Mouse (Mus musculus) c-Kit-positive CD71-negative TER-119-negative erythroid progenitor cells, embryonic 14.5 days (primary cell): Measurements from ENCODE around the gene Olfr1198.

Experiments
- DNase-seq: peaks from one replicate; pipeline ENCODE4 v3.0.0-alpha.2; 2013; ENCODE audit warnings: low read depth

The Olfr1198 gene

DNA sequence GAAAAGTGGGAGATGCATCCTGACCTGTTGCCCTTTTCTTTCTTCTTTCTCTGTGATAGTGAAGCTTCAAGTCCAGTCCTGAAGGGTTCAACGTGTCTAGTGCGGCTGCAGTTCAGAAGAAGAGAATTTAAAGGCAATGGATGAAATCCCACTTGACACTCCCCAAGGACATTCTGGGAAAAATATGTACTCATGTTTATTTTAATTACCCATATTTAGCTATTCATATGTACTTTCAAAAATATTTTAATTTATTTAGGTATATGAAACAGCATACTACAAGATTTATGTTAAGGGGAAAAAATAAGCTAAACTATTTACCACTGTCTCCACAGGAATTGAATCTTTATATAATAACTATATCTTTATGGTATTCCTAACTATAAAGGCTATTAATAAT lies at the start of gene Olfr1198:
Gene Olfr1198, minus strand, starts transcription at position 101 of the 400 bp plus-strand sequence.
- no peak for DNase-seq

DNA sequence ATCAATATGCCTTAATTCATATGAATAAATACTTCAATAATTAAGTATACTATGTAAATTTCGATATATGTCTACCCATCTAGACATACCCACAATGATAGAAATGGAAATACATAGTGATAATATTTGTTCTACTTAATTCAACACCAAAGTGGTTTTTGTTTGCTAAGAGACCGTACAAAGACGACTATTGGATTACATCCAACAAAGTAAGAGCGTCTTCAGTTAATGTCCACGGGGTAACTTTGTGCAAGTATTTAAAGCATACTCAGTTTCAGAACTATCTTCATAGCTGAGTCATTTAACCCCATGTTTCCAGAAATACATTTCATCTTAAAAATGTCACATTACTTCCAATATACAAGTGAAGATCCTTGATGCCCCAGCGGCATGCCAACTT lies 41.6 kb upstream of the Olfr1198 start, which contains the start of gene Olfr1201:
Gene Olfr1201, plus strand, starts transcription at position 301 of the 400 bp plus-strand sequence.
- no peak for DNase-seq

DNA sequence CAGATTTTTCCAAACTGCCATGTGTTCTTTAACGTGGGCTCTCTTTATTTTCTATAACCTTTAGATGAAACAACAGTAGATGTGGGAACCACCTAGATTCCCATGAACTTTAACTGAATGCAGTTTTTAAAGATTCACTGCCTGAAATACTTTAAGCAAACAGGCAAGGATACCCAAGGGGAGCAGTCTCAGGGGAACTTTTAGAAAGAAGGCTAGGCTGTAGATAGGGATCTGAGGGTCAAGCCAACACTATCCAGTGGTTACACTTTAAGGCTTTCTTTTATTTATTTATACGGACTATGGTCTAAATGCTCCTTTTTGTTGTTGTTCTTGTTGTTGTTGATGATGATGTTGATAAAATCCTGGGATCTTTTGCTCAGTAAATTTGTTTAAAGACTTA lies 19.2 kb upstream of the Olfr1198 start, which contains the start of gene Olfr1200:
Gene Olfr1200, minus strand, starts transcription at position 101 of the 400 bp plus-strand sequence.
- no peak for DNase-seq

GRCm38 (mm10) chr2:88760369-88760768 lies 9.2 kb upstream of the Olfr1198 start, which contains the start of gene Olfr1199:
Olfr1199 (minus strand) TSS chr2:88760469.
- DNase-seq: no peak

GRCm38 (mm10) chr2:88743379-88743778 lies 7.8 kb downstream of the Olfr1198 start:
- no peak for DNase-seq

DNA sequence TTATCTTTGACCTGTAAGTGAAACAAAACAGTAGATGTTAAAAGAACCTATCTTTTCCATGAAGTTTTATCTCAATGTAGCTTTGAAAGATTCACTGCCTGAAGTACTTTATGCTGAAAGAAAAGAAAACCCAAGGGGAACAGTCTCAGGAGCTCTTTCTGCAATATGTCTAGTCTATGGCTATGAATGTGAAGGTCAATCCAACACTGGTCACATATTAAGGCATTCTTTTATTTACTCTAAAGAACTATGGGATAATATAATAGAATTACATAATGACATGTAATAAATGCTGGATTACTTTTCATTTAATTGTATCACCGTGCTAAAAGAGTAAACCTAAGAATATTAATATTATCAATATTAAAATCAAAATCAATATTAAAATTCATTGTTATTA lies 18.9 kb downstream of the Olfr1198 start, which contains the start of gene Olfr1197:
Gene Olfr1197, minus strand, starts transcription at position 101 of the 400 bp plus-strand sequence.
- DNase-seq: no peak

DNA sequence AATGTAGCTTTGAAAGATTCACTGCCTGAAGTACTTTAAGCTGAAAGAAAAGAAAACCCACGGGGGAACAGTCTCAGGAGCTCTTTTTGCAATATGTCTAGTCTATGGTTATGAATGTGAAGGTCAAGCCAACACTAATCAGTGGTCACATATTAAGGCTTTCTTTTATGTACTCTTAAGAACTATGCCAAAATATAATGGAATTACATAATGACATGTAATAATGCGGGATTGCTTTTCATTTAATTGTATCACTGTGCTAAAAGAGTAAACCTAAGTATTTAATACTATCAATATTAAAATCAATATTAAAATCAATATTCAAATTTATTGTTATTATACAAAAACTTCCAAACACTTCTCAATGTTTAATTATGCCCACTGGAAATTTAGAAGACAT lies 46.7 kb downstream of the Olfr1198 start, which contains the start of gene Olfr1196:
Gene Olfr1196, minus strand, starts transcription at position 101 of the 400 bp plus-strand sequence.
- DNase-seq: no peak
